Mouse (Mus musculus) adipocyte (in vitro differentiated cells): ENCODE data around the gene Gbx1.
A peak's percentile ranks its signal among the peaks of the same experiment; 100 is the strongest.

Source experiments
- DNase-seq: peaks from one replicate; pipeline ENCODE4 v3.0.0-alpha.2; 2016; ENCODE audit warnings: low spot score

The Gbx1 gene

GRCm38 (mm10) chr5:24475476-24476241, 51.3 kb downstream of the Gbx1 start:
- peak; percentile 58 for DNase-seq

DNA sequence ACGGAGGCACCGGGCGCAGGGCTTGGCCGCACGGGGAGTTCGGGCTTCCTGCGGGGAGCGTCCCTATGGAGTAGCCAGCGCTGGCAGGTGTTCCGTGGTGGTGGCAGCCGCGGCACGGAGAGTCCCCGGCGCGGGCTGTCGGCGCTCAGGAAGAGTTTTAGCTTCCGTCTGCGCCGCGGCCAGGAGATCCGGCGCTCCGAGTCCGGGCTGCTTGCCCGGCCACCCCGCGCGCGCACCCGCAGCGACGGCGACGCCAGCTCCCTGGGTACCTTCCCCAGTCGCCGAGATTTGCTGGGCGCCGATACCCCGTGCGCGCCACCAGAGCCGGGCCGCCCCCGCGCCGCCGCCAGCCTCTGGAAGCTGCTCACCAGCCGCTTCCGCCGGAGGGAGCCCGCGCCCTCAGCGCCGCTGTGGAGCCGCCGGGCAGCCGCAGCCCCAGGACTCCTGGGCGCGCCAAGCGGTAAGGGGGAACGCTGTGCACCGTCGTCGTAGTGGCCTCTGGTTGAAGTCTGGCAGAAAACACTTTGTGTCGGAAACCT, 52.2 kb downstream of the Gbx1 start:
- DNase-seq = no peak

DNA sequence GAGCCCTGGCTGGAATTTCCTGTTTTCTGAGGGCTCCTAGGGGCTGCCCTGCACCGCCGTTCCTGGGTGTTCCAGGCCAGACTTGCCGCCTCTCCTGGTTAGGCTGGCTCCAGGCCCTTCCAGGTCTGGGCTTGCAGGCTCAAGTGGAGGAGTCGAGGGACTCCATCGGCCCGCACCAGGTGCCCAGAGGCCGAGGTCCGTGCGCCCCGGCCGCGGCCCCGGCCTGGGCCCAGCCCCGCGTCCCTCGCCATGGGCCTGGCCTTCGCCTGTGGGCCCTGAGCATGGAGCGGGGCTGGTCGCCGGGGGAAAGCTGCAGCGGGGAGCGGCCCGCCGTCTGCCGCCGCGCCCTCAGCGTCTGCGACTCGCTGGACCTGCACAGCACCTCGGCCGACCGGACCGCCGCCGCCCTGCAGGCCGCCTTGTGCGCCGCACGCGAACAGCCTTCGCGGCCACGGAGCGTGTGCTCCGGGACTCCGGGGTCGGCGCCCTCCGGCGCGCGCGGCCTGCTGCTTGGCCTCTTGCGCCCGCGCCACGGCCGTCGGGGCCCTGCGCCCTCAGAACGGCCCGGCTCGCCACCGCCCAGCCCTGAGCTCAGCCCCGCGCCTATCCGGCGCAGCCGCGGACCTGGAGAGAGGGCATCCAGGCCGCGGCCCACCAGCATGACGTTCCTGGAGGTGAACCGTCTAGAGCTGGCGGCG, 52.8 kb downstream of the Gbx1 start:
- no peak for DNase-seq

DNA sequence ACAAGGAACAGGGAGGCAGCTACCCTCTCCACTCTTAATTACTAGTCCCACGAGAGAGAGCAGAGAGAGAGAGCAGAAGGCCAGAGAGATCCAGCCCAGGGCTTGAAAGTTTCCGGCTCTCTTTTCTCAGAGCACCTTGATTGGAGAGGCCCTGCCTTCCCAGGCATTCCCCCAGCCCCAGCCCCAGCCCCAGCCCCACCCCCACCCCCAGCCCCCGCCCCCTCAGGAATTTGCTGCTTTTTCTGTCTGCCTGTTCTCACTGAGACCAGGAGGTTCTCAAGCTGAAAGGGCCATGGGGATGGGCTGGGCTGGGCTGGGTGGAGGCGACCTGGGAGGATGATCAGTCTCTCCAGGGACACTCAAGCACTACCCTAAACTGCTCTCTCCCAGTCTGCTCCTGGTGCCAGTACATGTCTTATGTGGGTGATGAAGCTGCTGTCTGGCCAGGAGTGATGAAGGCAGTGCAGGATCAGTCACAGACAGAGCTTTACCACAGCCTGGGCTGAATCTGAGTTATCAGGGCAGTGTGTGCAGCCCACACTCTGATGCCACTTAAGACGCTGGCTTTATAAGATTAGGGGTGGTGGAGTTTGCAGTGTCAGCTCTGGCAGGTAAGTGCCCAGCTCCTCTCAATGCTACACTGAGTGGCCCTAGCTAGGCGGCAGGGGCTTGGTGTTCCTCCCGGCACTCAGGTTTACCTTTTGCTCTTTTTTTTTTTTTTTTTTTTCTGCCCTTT, 54.0 kb downstream of the Gbx1 start:
- no peak for DNase-seq

DNA sequence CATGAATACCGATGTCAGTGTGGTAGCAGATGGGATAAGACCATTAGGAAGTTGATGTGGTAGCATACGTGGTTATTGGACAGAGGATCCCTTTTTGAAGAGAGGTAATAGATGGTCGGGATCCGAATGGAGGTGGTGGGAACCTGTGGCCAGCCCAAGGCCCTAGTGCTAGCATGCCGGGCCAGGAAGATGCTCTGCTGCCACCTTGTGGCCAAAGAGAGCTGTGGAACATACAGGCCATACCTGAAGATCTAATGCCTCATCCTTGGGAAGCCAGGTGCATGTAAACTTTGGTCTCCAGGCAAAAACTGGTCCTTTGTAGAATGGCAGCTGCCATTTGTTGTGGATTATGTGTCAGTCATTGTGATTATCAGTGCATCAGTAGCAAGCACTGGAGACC, 56.4 kb downstream of the Gbx1 start:
- DNase-seq = peak; percentile 78

DNA sequence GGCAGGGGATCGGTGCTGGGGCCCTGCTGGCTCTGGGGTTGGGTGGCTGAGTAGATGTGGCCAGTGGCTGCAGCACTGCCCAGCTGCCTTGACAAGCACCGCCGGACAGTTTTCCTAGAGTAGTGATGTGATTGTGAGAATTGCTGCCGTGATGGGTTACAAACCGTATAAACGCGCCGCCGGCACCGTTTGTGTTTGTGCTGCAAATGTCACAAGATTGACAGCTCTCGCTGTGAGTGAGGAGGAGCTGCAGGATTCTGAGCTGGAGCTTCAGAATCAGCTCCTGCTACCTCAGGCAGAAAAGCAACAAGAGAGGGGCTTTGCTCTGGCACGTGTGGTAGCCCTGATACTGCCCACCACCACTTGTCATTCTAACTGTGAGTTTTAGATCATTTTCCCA, 60.2 kb downstream of the Gbx1 start:
- DNase-seq = no peak

GRCm38 (mm10) chr5:24455613-24456012, 71.4 kb downstream of the Gbx1 start:
- DNase-seq = no peak

- no peak for DNase-seq
Observed at GRCm38 (mm10) chr5:24455076-24455475, 71.9 kb downstream of the Gbx1 start.

- DNase-seq = peak; percentile 52
Observed at GRCm38 (mm10) chr5:24453985-24454303, 73.1 kb downstream of the Gbx1 start.

DNA sequence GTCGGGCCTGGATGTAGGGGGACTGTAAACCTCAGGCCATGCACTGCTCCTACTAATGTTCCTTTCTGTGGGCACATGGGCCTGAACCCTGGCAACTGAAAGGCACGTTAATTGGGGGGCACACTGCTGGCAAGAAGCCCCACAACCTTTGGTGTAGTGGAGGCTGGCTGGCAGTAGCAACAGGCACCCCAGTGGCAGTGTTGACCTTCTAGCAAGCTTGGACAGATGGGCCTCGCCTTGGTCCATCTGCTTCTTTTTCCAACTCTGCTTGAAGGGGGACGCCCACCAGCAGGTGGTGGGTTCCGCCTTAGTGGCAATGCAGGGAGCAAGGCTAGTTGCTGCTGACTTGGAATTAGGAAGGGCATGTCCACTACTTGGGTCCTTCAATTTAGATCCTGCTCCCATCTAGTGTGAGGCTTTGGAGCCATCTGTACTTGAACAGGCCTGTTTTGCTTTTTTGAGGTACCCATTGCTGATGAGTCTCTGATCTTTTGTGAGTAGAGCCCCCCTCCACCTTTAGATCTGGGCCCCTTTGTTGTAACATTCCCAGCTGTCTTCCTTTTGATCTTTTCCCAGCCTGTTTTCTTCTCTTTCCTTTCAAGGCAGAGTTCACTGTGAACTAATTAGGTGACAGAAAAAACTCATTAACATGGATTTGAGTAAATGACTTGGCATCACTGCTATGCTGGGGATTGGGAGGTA, 73.6 kb downstream of the Gbx1 start:
- DNase-seq = no peak
